In the genomic region with DNA sequence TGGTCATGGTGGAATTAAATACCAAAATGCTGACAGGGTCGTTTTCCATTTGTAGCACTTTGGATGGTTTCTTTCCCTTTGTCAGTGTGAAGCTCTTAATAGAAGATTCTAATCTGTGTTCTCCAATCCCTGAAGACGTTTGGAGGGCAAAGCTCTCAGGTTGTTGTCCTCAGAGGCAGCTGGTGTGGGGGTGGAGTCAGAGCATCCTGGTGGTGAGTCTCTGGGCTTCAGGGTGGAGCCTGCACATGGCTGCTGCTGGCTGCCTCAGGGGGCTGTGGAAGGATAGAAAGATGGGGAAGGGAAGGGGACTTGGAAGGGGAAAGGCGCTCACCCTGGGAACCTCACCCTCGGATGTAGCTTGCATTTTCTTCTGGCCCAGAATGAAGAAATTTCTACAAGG, we compare ENCODE assay signal across 22 mouse cellular contexts. TPM values are rescaled to one million over a fixed set of nuclear protein-coding genes. Genes with fewer than 3 reads are reported as not detected.
"Had no signal": no experiment of that assay in that cellular context is flagged by ENCODE, and none has a peak within 500 bp of the region (broad histone marks: within the 10 kb centered on the region; RNA-seq: fewer than 3 reads in every experiment).

No protein-coding gene starts in this region.

- H3K4me2 ChIP-seq: lung, embryonic 15.5 days; midbrain, embryonic 12.5 days; neural tube, embryonic 13.5 days; neural tube, embryonic 15.5 days had no signal

- H3K4me1 ChIP-seq: midbrain, embryonic 12.5 days had no signal

- H3K27ac ChIP-seq: lung, embryonic 15.5 days; macrophage; midbrain, embryonic 10.5 days; midbrain, embryonic 12.5 days; neural tube, embryonic 13.5 days; neural tube, embryonic 15.5 days had no signal

- H3K9me3 ChIP-seq: lung, embryonic 15.5 days; midbrain, embryonic 10.5 days; midbrain, embryonic 12.5 days; neural tube, embryonic 13.5 days; neural tube, embryonic 15.5 days had no signal

- ATAC-seq: liver, postnatal 0 days; lung, postnatal 0 days; midbrain, embryonic 16.5 days had no signal

- H3K9ac ChIP-seq: liver, postnatal 0 days; lung, embryonic 15.5 days; midbrain, embryonic 12.5 days; neural tube, embryonic 13.5 days; neural tube, embryonic 15.5 days had no signal

- H3K27me3 ChIP-seq: midbrain, embryonic 12.5 days; neural tube, embryonic 13.5 days had no signal

- H3K36me3 ChIP-seq: lung, embryonic 15.5 days; midbrain, embryonic 10.5 days; midbrain, embryonic 12.5 days; neural tube, embryonic 13.5 days; neural tube, embryonic 15.5 days had no signal

- DNase-seq: liver, postnatal 0 days; lung, adult 2 months; lung, postnatal 14 days; lung, postnatal 36 days; midbrain, embryonic 14.5 days; retina, postnatal 1 day; right cerebral cortex, adult 18-20 months; right cerebral cortex, postnatal 25 days; right cerebral cortex, postnatal 4 days; spleen, adult 18-20 months; thymus, adult 2 months; thymus, postnatal 25 days; thymus, postnatal 4 days had no signal

- H3K4me3 ChIP-seq: lung, embryonic 15.5 days; midbrain, embryonic 10.5 days; midbrain, embryonic 12.5 days; myocyte; neural tube, embryonic 13.5 days; neural tube, embryonic 15.5 days had no signal

RNA-seq across cellular contexts. Expression of a gene that starts 31.0 kb away (rescaled TPM):
- polyA plus RNA-seq: macrophage, myocyte had no signal
